Mouse (Mus musculus) small intestine, adult 2 months (tissue): ENCODE results near the gene Mb21d2.

Source experiments
- CTCF ChIP-seq: fragments of 200-500 bp; IDR thresholded peaks from 2 replicates; pipeline ENCODE4 v1.5.1; 2012; ENCODE audit warnings: low read depth, mild to moderate bottlenecking, control low read depth, inconsistent platforms, low read length, moderate library complexity, mixed read lengths; ENCODE audit not compliant: insufficient replicate concordance, insufficient read length; ENCODE audit errors: extremely low read depth
- POLR2A ChIP-seq: fragments of 200-500 bp; IDR thresholded peaks from 2 replicates; pipeline ENCODE4 v1.6.1; 2012; ENCODE audit warnings: low read depth, mild to moderate bottlenecking, control low read depth, inconsistent platforms, low read length, moderate library complexity

DNA sequence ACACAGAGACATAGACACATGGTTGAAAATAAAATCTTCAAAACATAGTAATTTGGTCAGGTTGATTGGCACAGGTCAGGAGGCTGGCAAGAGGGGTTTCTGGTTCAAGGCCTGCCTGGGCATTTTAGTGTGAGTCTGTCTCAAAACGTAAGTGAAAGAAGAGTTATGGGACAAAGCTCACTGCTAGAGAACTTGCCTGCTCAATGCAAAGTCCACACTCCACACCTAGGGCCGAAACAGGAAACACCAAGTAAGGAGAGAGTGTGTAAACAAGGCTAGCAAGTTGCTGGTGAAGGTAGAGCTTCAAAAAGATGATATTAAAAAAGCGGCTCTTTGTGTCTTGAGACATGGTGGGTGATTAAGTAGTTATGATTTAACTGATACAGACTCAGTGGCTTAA, 84.1 kb downstream of the Mb21d2 start:
- TF ChIP-seq CTCF (no peak), POLR2A (no peak)
